Mouse (Mus musculus) gastrocnemius, adult 18-20 months (tissue): ENCODE results near the gene Fam83e. TPM values are rescaled to one million over a fixed set of nuclear protein-coding genes. Genes with fewer than 3 reads are reported as not detected.
A peak's percentile ranks its signal among the peaks of the same experiment; 100 is the strongest.

ENCODE experiments used
- DNase-seq: peaks from one replicate; pipeline ENCODE4 v3.0.0; 2021; ENCODE audit warnings: low spot score
- long read RNA-seq, 2 experiments: library from polyadenylated mRNA; stranded (forward); transcript quantifications; one replicate each; pipeline ENCODE4 v2.0.0; 2021
- total RNA-seq, 2 experiments: library from RNA; stranded (reverse); gene quantifications; 2 replicates each; pipeline ENCODE4 v1.2.3; 2021

Fam83e gene
- total RNA-seq: under 1 TPM in 1 of 2 experiments, not detected in 1; 0.18 TPM
- long read RNA-seq, experiment 1: 0 reads
- long read RNA-seq, experiment 2: 0 reads

- DNase-seq: no peak
Observed at GRCm38 (mm10) chr7:45720413-45721233, at the start of gene Fam83e. TSS of gene Fam83e (plus strand) at chr7:45721212.

GRCm38 (mm10) chr7:45677627-45678295 lies 43.3 kb upstream of the Fam83e start:
- no peak for DNase-seq

GRCm38 (mm10) chr7:45678513-45678912 lies 42.5 kb upstream of the Fam83e start:
- DNase-seq: no peak

GRCm38 (mm10) chr7:45679966-45680621 lies 40.9 kb upstream of the Fam83e start:
- DNase-seq: no peak

DNA sequence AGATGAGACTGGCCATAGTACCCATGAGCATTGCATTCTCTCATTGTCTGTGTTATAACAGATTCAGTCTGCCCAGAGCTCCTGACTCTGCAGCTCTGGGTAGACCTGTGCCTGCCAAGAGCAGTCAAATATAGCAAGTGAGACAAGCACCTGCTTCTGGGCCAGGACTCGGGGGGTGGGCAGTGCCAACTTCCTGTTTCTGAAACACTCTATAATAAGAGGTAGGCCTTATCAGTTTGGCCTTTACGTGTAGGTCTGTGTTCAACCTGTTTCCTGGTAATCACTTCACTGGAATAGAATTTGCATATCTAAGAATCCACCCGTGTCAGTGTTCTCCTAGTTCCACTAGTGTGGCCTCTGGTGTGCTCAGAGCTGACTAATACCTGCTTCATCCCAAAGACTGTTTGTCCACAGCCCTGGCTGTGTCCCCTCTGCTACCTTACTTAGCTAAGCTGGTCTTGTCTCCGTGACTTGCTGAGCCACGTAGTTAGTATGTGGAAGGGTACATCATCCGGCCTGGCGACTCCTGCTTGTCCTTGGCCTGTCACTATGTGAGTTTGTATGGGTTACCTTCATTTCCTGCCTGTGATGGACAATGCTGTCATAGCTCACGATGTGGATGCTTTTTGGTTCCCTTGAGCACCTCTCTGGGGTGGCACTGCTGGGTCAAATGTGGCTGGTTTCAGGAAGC lies 39.8 kb upstream of the Fam83e start:
- peak; percentile 76 for DNase-seq

DNA sequence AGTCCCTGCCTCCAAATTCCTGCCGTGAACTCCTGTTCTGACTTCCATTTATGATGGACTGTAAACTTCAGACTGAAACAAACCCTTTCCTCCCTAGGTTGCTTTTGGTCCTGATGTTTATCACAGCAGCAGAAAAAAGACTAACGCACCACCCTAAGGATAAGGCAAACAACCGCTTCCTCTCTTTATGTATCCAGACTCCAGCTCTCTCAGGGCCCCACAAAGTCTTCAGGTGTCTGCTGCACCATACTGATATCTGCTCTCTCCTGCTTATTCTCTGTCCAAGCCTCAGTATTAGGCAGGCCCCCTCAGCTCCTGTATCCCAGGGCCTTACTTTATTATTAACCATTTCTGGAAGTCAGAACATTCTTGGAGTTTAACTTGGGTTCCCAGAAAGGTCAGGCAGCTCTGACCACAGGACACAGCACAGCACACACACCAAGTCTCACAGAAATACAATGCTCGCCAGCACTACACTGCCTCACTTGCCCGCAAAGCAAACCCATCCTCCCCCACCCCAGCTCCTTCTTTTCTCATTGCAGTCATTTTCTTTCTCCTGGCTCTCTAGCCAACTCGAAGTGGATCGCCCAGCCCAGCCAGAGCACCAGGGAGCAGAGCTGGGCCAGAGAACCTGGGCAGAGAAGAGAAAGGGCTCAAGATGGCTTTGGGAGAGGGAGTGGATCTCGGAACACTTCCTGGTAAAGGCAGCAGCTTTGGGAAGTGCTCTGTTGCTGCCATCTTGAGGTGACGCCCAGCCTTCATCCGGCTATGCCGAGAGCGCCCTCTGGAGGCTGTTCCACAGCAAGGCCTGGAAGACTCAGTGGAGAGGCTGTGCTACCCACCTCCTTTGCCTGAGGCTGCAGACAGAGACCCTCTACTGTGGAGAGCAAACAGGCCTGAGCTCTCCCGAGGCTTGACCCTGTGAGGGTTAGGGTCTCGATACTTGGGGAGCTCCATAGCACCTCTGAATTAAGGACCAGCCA lies 38.6 kb upstream of the Fam83e start:
- DNase-seq: peak; percentile 89

DNA sequence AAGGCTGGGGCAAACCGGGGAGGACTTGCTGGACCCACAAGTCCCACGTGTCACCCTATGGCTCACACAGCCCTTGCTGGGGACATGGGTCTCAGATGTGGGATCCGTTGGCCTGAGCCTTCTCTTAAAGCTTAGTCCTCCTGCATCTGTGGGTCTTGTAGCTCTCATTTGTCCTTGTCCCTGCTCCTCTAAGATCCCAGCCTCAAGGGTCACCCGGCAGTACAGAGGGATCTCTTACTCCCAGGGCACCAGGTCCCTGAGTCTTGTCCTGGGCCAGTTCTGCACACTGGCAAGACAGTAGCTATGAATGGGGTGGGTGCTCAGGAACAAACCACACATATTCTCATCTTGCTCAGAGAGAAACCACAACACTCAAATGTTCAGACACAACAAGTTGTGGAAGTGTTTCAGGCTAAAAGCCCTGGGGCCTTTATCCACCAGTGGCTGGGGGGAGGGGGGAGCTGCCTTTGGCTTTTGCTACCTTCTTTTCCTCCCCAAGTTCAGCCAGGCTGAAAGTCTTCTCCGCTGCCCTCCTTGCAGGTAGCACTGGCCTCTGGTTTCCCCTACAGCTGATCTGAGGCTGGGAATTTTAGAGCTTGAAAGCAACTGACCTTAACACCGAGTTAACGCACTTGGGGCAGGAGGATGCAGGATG lies 37.5 kb upstream of the Fam83e start, which contains the start of gene Ntn5:
Gene Ntn5, plus strand, starts transcription at position 627 of the 655 bp plus-strand sequence.
- no peak for DNase-seq

DNA sequence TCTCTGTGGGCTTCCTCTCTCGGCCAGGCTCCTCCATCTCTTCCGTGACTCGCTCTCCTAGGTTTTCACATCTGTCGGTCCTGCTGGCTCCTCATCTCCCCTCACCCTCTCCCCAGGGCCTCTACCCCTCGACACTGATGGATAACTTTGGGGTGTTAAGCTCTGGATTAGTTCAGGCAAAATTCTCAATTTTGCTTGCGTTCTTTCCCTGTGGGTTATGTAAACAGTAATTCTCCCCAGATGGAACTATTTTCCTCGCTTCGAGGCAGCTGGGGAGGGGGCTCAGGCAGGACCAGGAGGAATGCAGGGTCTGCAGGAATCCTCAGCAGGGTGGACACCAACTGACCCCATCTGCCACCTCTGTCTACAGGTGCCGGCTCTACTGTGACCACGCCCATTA lies 35.2 kb upstream of the Fam83e start:
- no peak for DNase-seq

DNA sequence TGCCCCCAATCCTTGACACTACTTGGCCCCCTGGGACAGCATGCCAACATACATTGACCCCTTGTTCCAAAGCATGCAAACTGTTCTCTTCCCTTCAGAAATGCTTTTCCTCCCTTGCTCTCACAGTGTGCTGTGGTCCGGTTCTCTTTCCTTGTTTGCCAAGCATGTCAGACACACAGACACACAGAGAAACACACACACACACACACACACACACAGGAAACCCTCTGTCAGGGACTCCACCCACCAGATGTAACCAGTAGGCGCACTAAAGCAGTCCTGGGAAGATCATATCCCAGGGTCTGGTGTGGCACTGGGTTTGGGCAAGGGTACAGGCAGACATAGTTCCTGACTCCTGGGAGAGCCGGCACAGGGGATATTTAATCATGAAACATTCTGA lies 34.2 kb upstream of the Fam83e start:
- no peak for DNase-seq

GRCm38 (mm10) chr7:45689099-45689498 lies 31.9 kb upstream of the Fam83e start:
- DNase-seq: no peak

DNA sequence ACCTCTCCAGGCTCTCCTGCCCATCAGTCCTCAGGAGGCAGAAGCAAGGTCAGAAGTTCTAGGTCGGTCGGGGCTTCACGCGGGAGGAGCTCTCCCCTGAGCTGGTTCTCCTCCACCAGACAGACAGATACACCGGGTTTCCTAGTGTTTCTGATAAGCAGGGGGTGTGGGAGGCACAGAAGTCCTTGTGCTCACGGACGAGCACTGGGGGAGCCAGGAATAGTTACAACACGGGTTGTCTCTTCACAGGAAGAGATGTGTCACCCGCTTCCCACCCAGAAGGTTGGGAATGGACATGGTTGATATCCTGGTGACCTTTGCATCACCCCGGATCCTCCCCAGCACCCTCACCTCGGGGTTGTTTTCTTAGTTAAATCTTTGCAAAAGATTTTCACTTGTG lies 31.2 kb upstream of the Fam83e start:
- DNase-seq: no peak

DNA sequence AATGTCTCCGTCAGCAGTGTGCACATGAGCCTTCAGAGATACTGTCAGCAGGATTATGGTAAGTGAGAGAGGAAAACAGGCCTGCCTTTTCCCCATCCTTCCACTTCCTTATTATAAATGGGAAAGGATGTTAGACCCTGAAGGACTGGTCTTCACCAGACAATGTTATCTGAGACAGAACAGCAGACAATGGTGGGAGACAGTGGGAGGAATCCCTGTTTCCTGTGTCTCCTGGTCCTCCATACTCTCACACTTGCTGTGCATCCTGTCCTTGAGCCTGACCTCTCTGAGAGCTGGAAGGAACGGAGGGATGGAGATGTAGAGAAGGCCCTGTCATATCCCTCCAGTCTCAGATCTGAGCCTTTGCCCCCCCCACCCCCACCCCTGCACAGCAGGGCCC lies 28.6 kb upstream of the Fam83e start:
- no peak for DNase-seq

GRCm38 (mm10) chr7:45693921-45694591 lies 27.0 kb upstream of the Fam83e start, which contains the start of gene Sec1:
TSS of gene Sec1 (minus strand) at chr7:45694402.
- no peak for DNase-seq

- DNase-seq: no peak
Observed at GRCm38 (mm10) chr7:45695098-45695497, 25.9 kb upstream of the Fam83e start.

DNA sequence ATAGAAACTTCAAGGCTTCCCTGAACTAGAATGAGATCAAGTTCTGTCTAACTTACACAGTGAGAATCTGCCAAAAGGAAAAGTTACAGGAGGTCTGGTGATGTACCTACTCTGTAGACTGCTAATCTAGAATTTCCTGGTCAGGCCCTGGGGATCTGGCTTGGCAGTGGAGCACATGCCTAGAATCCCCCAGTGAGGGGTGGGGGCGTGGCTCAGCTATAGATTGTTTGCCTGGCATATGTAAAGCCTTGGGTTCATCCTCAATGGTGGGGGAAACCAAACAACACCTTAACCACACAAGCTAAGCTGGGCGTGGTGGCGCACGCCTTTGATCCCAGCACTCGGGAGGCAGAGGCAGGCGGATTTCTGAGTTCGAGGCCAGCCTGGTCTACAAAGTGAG lies 23.1 kb upstream of the Fam83e start:
- no peak for DNase-seq

GRCm38 (mm10) chr7:45699523-45700141 lies 21.4 kb upstream of the Fam83e start, which contains the start of gene Car11:
TSS of gene Car11 (plus strand) at chr7:45699843.
- DNase-seq: no peak

GRCm38 (mm10) chr7:45700301-45701015 lies 20.6 kb upstream of the Fam83e start:
- DNase-seq: peak; percentile 88

DNA sequence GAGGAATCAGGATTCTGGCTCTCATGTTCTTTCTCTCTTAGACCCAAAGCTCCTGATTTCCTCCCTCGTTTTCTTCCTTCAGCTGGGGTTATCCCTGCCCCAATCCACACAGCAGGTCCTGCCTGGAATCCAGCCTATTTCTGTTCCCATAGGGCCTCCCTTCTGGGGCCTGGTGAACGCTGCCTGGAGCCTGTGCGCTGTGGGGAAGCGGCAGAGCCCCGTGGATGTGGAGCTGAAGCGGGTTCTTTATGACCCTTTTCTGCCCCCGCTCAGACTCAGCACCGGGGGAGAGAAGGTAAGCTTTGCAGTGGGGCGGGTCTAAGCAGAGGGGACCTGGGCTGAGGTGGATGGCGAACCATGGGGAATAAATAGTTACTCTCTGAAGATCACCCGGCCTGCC lies 19.9 kb upstream of the Fam83e start:
- no peak for DNase-seq
